Mouse (Mus musculus) C2C12 (cell line): Measurements from ENCODE around the gene Pbx1. TPM values are rescaled to one million over a fixed set of nuclear protein-coding genes. Genes with fewer than 3 reads are reported as not detected.

Experiments used
- H3K27me3 ChIP-seq: one replicate; pipeline ENCODE4 v1.6.1; 2011; ENCODE audit not compliant: control insufficient read depth, insufficient read depth, insufficient read length
- H3K36me3 ChIP-seq: one replicate; pipeline ENCODE4 v1.6.1; 2011; ENCODE audit not compliant: control insufficient read depth, insufficient read depth
- H3K4me3 ChIP-seq: one replicate; pipeline ENCODE4 v1.5.1; 2011; ENCODE audit warnings: mild to moderate bottlenecking, control low read depth; ENCODE audit not compliant: poor library complexity, insufficient read depth, severe bottlenecking
- H3K79me2 ChIP-seq: one replicate; pipeline ENCODE4 v1.6.1; 2011; ENCODE audit not compliant: control insufficient read depth, insufficient read depth
- H3K79me3 ChIP-seq: one replicate; pipeline ENCODE4 v1.6.1; 2011; ENCODE audit warnings: low read depth, control low read depth
- H3ac ChIP-seq: one replicate; pipeline ENCODE3; 2011; ENCODE audit warnings: low read depth; ENCODE audit not compliant: control insufficient read depth, insufficient read length
- CEBPB ChIP-seq: IDR thresholded peaks from one replicate; pipeline ENCODE4 v1.6.1; 2011; ENCODE audit warnings: low read depth, mild to moderate bottlenecking, control low read depth, moderate library complexity
- CTCF ChIP-seq: IDR thresholded peaks from one replicate; pipeline ENCODE4 v1.5.1; 2011; ENCODE audit not compliant: control insufficient read depth, insufficient read depth, insufficient read length
- FOSL1 ChIP-seq: IDR thresholded peaks from one replicate; pipeline ENCODE4 v1.8.0; 2011; ENCODE audit warnings: mild to moderate bottlenecking, low read length; ENCODE audit not compliant: poor library complexity, insufficient read depth, severe bottlenecking
- MAX ChIP-seq: IDR thresholded peaks from one replicate; pipeline ENCODE4 v1.6.1; 2011; ENCODE audit warnings: mild to moderate bottlenecking, control low read depth
- MYOD1 ChIP-seq: IDR thresholded peaks from one replicate; pipeline ENCODE4 v1.6.1; 2011; ENCODE audit warnings: low read depth; ENCODE audit not compliant: control insufficient read depth, insufficient read length
- MYOG ChIP-seq: IDR thresholded peaks from one replicate; pipeline ENCODE4 v1.6.1; 2011; ENCODE audit not compliant: control insufficient read depth, insufficient read length; ENCODE audit errors: extremely low read depth
- USF1 ChIP-seq: IDR thresholded peaks from one replicate; pipeline ENCODE4 v1.6.1; 2011; ENCODE audit warnings: low read depth, mild to moderate bottlenecking, control low read depth, moderate library complexity
- polyA plus RNA-seq: library from polyadenylated mRNA; unstranded; fragments of >200 nt; fragmentation: generic; extraction: Trizol; gene quantifications from one replicate; pipeline ENCODE4 v1.2.1, GENCODE M21; 2012; ENCODE audit warnings: missing spikeins

Pbx1 gene
- polyA plus RNA-seq, 1 experiment, result 29.4 TPM

- H3K36me3 ChIP-seq, result no peaks in the 10 kb centered on the region
- no peak overlapping the region for H3ac ChIP-seq
- no peak overlapping the region for H3K4me3 ChIP-seq
- peaks cover 59% of the 10 kb centered on the region for H3K79me2 ChIP-seq
- TF ChIP-seq CTCF (no peak), MAX (no peak), MYOD1 (no peak), FOSL1 (no peak), MYOG (no peak), CEBPB (no peak), USF1 (no peak)
- no peaks in the 10 kb centered on the region for H3K27me3 ChIP-seq
- peaks cover 29% of the 10 kb centered on the region for H3K79me3 ChIP-seq
Observed at GRCm38 (mm10) chr1:168228756-168229526, 203.1 kb downstream of the Pbx1 start.

GRCm38 (mm10) chr1:168226150-168226549, 205.9 kb downstream of the Pbx1 start:
- H3K36me3 ChIP-seq, result no peaks in the 10 kb centered on the region
- TF ChIP-seq FOSL1 (no peak), MYOD1 (no peak), MAX (no peak), CTCF (no peak), USF1 (no peak), MYOG (no peak), CEBPB (no peak)
- no peak overlapping the region for H3K4me3 ChIP-seq
- peaks cover 11% of the 10 kb centered on the region for H3K79me3 ChIP-seq
- no peak overlapping the region for H3ac ChIP-seq
- no peaks in the 10 kb centered on the region for H3K27me3 ChIP-seq
- H3K79me2 ChIP-seq, result peaks cover 51% of the 10 kb centered on the region

- Histone ChIP-seq H3ac (no peak overlapping the region), H3K27me3 (no peaks in the 10 kb centered on the region), H3K79me3 (peaks cover 11% of the 10 kb centered on the region), H3K36me3 (no peaks in the 10 kb centered on the region), H3K79me2 (peaks cover 50% of the 10 kb centered on the region), H3K4me3 (no peak overlapping the region)
- TF ChIP-seq CTCF, result no peak
- no peak for TF ChIP-seq USF1
- no peak for TF ChIP-seq CEBPB
- TF ChIP-seq MYOG, result no peak
- TF ChIP-seq FOSL1, result no peak
- TF ChIP-seq MAX, result no peak
- no peak for TF ChIP-seq MYOD1
Observed at GRCm38 (mm10) chr1:168225595-168226127, 206.4 kb downstream of the Pbx1 start.

DNA sequence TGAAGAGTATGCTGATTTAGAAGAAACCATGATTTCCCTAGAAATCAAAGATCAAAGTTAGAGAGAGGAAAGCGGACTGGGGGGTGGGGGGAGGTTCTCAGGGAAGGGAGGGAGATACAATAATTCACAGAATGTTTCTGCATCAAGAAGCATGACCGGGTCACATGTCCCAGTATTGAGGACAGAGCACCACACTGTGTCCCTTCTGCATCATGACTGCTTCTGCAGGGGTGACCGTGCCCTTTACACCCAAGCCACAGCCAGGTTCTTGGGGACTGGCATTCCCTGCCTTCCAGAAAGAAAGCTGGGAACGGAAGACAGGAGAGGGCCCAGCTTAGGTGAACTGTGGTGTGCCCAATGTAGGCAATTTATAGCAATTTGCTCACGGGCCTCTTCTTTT, 207.9 kb downstream of the Pbx1 start:
- Histone ChIP-seq H3K79me2 (peaks cover 53% of the 10 kb centered on the region), H3K4me3 (no peak overlapping the region), H3K27me3 (no peaks in the 10 kb centered on the region), H3ac (no peak overlapping the region), H3K36me3 (no peaks in the 10 kb centered on the region), H3K79me3 (peaks cover 15% of the 10 kb centered on the region)
- TF ChIP-seq CTCF, result no peak
- TF ChIP-seq FOSL1, result no peak

- TF ChIP-seq CTCF, result no peak
- TF ChIP-seq FOSL1, result no peak
- TF ChIP-seq MYOG, result no peak
- TF ChIP-seq MYOD1, result no peak
- TF ChIP-seq USF1, result no peak
- no peak for TF ChIP-seq CEBPB
- TF ChIP-seq MAX, result no peak
Observed at GRCm38 (mm10) chr1:168222794-168223193, 209.3 kb downstream of the Pbx1 start.

DNA sequence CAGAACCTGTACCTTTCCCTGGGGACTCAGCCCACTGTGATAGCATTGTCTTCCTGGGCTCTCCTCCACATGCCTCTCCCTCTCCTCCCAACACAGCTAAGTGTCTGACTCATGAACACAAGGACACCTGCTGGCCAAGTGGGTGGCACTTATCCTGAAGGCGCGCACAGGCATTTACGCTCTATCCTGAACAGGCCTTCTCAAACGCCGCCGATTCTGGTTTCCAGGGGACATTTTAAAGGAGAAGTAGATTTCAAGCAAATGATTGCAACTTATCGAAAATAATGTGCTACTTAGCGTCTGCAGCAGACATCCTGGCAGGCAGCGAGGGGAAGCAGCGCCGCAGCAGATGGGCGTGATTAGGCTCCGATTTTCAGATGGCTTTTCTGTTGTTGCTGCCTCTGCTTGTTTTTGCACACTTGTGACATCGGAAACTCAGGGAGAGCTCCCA, 211.0 kb downstream of the Pbx1 start:
- Histone ChIP-seq H3K79me2 (peaks cover 73% of the 10 kb centered on the region), H3K36me3 (no peaks in the 10 kb centered on the region), H3K79me3 (peaks cover 19% of the 10 kb centered on the region), H3K4me3 (no peak overlapping the region), H3ac (no peak overlapping the region), H3K27me3 (no peaks in the 10 kb centered on the region)
- TF ChIP-seq MYOD1, result no peak
- TF ChIP-seq CEBPB, result no peak
- no peak for TF ChIP-seq CTCF
- TF ChIP-seq MAX, result no peak
- no peak for TF ChIP-seq MYOG
- TF ChIP-seq FOSL1, result no peak
- no peak for TF ChIP-seq USF1

More at GRCm38 (mm10) chr1:168222794-168223193, 209.3 kb downstream of the Pbx1 start:
- no peaks in the 10 kb centered on the region for H3K27me3 ChIP-seq
- peaks cover 68% of the 10 kb centered on the region for H3K79me2 ChIP-seq
- H3K36me3 ChIP-seq, result no peaks in the 10 kb centered on the region
- H3K79me3 ChIP-seq, result peaks cover 18% of the 10 kb centered on the region
- H3K4me3 ChIP-seq, result no peak overlapping the region
- no peak overlapping the region for H3ac ChIP-seq
